ENCODE assay signal across 8 mouse cellular contexts in the genomic region with DNA sequence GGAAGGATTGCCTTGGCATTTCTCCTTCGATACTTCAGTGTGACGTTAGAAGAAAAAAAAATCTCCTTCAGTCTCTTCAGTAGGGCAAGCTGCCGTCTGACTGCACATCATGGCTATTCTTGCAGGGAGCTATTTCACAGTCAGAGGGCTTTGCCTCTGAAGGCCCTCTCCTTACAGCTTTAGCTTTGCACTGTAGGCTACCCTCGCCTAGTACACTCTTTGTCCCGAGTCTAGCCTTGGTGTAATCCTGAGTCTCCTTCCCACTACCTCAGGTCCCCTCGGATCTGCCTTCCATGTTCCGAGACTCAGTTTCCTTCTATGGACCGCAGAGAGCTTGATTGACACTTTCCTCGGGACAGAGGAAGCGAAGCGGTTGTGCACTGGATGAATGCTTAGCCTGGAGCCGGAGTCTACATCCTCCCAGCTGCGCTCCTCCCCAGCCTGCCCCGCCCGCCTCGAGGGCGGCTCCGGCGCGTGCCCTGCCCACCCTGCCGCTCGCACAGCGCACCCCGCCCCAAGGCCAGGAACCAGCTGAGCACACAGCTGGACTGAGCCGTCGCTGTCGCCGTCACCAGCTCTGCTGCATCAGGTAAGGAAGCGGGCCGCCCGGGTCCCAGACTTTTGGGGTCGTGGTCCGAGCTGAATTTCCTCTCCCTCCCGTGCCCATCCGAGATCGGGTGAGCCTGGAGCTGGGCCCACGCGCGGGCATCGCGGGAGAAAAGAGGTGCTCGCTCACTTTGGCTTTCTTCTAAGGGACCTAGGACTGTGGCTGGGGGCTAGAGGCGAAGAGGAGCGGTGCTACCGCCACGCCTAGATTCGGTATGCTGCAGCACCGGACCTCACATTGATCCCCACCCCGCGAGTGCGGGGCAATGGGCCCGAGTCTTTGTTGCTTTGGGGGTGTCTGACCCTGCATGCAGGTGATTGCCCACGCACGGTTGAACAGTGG. TPM values are rescaled to one million over a fixed set of nuclear protein-coding genes. Genes with fewer than 3 reads are reported as not detected.
DNase-seq lines count a peak whose midpoint lies in the region; ATAC-seq and TF ChIP-seq lines count a peak whose summit lies in the region.

A gene (plus strand): TSS at position 496 of the 949 bp plus-strand sequence.

- H3K27me3 ChIP-seq in hindbrain, postnatal 0 days (ENCODE audit: insufficient read depth, low read length) = no peaks in the 10 kb centered on the region

- TF ChIP-seq CTCF in hindbrain, postnatal 0 days (IDR thresholded peaks at IDR 0.05; ENCODE audit: low read depth) = no peak

- peak within 1 kb of the TSS; percentile 93 for H3K4me2 ChIP-seq in hindbrain, postnatal 0 days (ENCODE audit: low read depth, low read length)

- DNase-seq in R1 (ENCODE audit: low read depth, low spot score) = peak; percentile 68
- peak; percentile 37 for DNase-seq in cerebellum, postnatal 4 days (ENCODE audit: low spot score in 2 of 2)
- DNase-seq in gastrocnemius, postnatal 10 days = peak; percentile 81
- peak; percentile 64 for DNase-seq in hindbrain, postnatal 0 days (ENCODE audit: low spot score)
- DNase-seq in left cerebral cortex, postnatal 14 days (ENCODE audit: low spot score in 2 of 2) = peak in 1 of 2 experiments; percentile 53
- DNase-seq in right cerebral cortex, postnatal 25 days = peak; percentile 55
- peak; percentile 77 to 87 for DNase-seq in urinary bladder, postnatal 36 days (ENCODE audit: low spot score in 2 of 2)

- H3K4me3 ChIP-seq in hindbrain, postnatal 0 days (ENCODE audit: low read length) = peak within 1 kb of the TSS; percentile 60

- intact Hi-C loops in left cerebral cortex, postnatal 14 days (cut with DNase I) = no loop called here

- peak; percentile 88 for ATAC-seq in hindbrain, postnatal 0 days
- peak; percentile 93 for ATAC-seq in megakaryocyte progenitor cell, adult 5-6 weeks (replicated peaks; ENCODE audit: poor library complexity)

- H3K27ac ChIP-seq in hindbrain, postnatal 0 days = no peak within 1 kb of the TSS

- H3K9me3 ChIP-seq in hindbrain, postnatal 0 days (ENCODE audit: low read length) = no peaks in the 10 kb centered on the region

- H3K36me3 ChIP-seq in hindbrain, postnatal 0 days (ENCODE audit: insufficient read depth, low read length) = no peaks in the 10 kb centered on the region

- 3% methylated on average over 54 of the region's 54 CpGs for WGBS in hindbrain, postnatal 0 days

- H3K4me1 ChIP-seq in hindbrain, postnatal 0 days (ENCODE audit: insufficient read depth, low read length) = peaks cover 7% of the 10 kb centered on the region; the same call in 1 of the 2 replicates

- peak within 1 kb of the TSS; percentile 58 for H3K9ac ChIP-seq in hindbrain, postnatal 0 days (replicated peaks; ENCODE audit: low read length)

RNA-seq across cellular contexts. Expression of the gene that starts here (rescaled TPM):
- 100 to 1,000 TPM; 209 to 218 TPM for total RNA-seq in gastrocnemius, postnatal 10 days (2021)
- 35.4 and 50.1 TPM in 2 replicates for total RNA-seq in hindbrain, postnatal 0 days (2014; rRNA removed)
- 33.8 and 39.4 TPM in 2 replicates for polyA plus RNA-seq in hindbrain, postnatal 0 days (2015; fragmentation: Nextera tagmentation; extraction: Ambion mirVana)
- 10 to 100 TPM; 49.4 to 81.5 TPM for total RNA-seq in left cerebral cortex, postnatal 14 days (2021)
- total RNA-seq in megakaryocyte progenitor cell, adult 5-6 weeks (2015) = 6.9 and 10.0 TPM in 2 replicates
- 12.5 TPM in 2 replicates for total RNA-seq in megakaryocyte progenitor cell, adult 5-6 weeks (2017)
